Mouse (Mus musculus) layer of hippocampus, adult 9-11 months (tissue): ENCODE results near the gene Cog8.
A peak's percentile ranks its signal among the peaks of the same experiment; 100 is the strongest.
"Not testable (repeated sequence)": the region's sequence is repeated elsewhere in the genome, so short reads cannot be mapped to it uniquely, and the experiment has no call there.

Experiments used
- DNase-seq: peaks from one replicate; pipeline ENCODE4 v3.0.0; 2022

Cog8 gene

GRCm38 (mm10) chr8:107040632-107041031 is 15.9 kb downstream of the Cog8 start:
- no peak for DNase-seq

- no peak for DNase-seq
These were observed 19.9 kb downstream of the Cog8 start for GRCm38 (mm10) chr8:107036626-107037025.

- DNase-seq = no peak
These were observed 20.8 kb downstream of the Cog8 start for GRCm38 (mm10) chr8:107035641-107036040.

- not testable (repeated sequence) for DNase-seq
These were observed 22.9 kb downstream of the Cog8 start for GRCm38 (mm10) chr8:107033609-107034008.

GRCm38 (mm10) chr8:107031577-107032090 is 24.9 kb downstream of the Cog8 start:
- DNase-seq = no peak

- DNase-seq = peak; percentile 96
These were observed 25.6 kb downstream of the Cog8 start, which contains the start of gene Vps4a for GRCm38 (mm10) chr8:107030650-107031576. Vps4a (plus strand) TSS chr8:107031222.

GRCm38 (mm10) chr8:107030058-107030457 is 26.4 kb downstream of the Cog8 start:
- no peak for DNase-seq

GRCm38 (mm10) chr8:107029310-107029709 is 27.2 kb downstream of the Cog8 start:
- no peak for DNase-seq

GRCm38 (mm10) chr8:107023479-107023878 is 33.0 kb downstream of the Cog8 start:
- no peak for DNase-seq

GRCm38 (mm10) chr8:107014915-107015314 is 41.6 kb downstream of the Cog8 start:
- no peak for DNase-seq

- DNase-seq = no peak
These were observed 43.8 kb downstream of the Cog8 start for GRCm38 (mm10) chr8:107012666-107013065.

- DNase-seq = no peak
These were observed 48.7 kb downstream of the Cog8 start for GRCm38 (mm10) chr8:107007795-107008194.

GRCm38 (mm10) chr8:107002532-107002931 is 54.0 kb downstream of the Cog8 start:
- DNase-seq = peak; percentile 82

- DNase-seq = peak; percentile 76
These were observed 57.4 kb downstream of the Cog8 start for GRCm38 (mm10) chr8:106999068-106999467.

GRCm38 (mm10) chr8:106997416-106997815 is 59.1 kb downstream of the Cog8 start:
- no peak for DNase-seq

- DNase-seq = not testable (repeated sequence)
These were observed 60.1 kb downstream of the Cog8 start for GRCm38 (mm10) chr8:106996339-106996738.
